Mouse (Mus musculus) forebrain, embryonic 15.5 days (tissue): Measurements from ENCODE around the gene Usp33. TPM values are rescaled to one million over a fixed set of nuclear protein-coding genes. Genes with fewer than 3 reads are reported as not detected.
A peak's percentile ranks its signal among the peaks of the same experiment; 100 is the strongest.
"Not testable (repeated sequence)": the region's sequence is repeated elsewhere in the genome, so short reads cannot be mapped to it uniquely, and the experiment has no call there.

Experiments used
- ATAC-seq: fragments of 200-750 bp; cut with Nextera tagmentation; replicated peaks from 2 replicates; pipeline ENCODE4 v1.8.0; 2017; ENCODE audit warnings: mild to moderate bottlenecking, moderate TSS enrichment, moderate library complexity
- H3K27ac ChIP-seq: fragments of 300-500 bp; sonication (generic); replicated peaks from 2 replicates; pipeline ENCODE4 v1.5.1; 2015; ENCODE audit warnings: mild to moderate bottlenecking, inconsistent platforms
- H3K27me3 ChIP-seq: fragments of 300-500 bp; sonication (generic); 2 replicates; pipeline ENCODE4 v1.6.1; 2015; ENCODE audit warnings: inconsistent platforms
- H3K36me3 ChIP-seq: fragments of 300-500 bp; sonication (generic); 2 replicates; pipeline ENCODE4 v1.6.1; 2015; ENCODE audit warnings: mild to moderate bottlenecking, inconsistent platforms
- H3K4me1 ChIP-seq: fragments of 300-500 bp; sonication (generic); 2 replicates; pipeline ENCODE4 v1.6.1; 2015; ENCODE audit warnings: inconsistent platforms
- H3K4me2 ChIP-seq: fragments of 300-500 bp; sonication (generic); replicated peaks from 2 replicates; pipeline ENCODE4 v1.6.1; 2015; ENCODE audit warnings: mild to moderate bottlenecking, inconsistent platforms
- H3K4me3 ChIP-seq: fragments of 300-500 bp; sonication (generic); 2 replicates; pipeline ENCODE4 v1.5.1; 2015; ENCODE audit warnings: mild to moderate bottlenecking, inconsistent platforms
- H3K9ac ChIP-seq: fragments of 300-500 bp; sonication (generic); replicated peaks from 2 replicates; pipeline ENCODE4 v1.6.1; 2015; ENCODE audit warnings: mild to moderate bottlenecking, inconsistent platforms
- H3K9me3 ChIP-seq: fragments of 300-500 bp; sonication (generic); 2 replicates; pipeline ENCODE4 v1.6.1; 2016; ENCODE audit warnings: inconsistent platforms
- WGBS: fragments of 180-500 bp; shearing (Covaris S2); methylation state at CpG from one replicate; pipeline ENCODE4 v1.1.7; 2015; ENCODE audit warnings: mixed read lengths; 5-methylcytosine and 5-hydroxymethylcytosine counted together
- polyA plus RNA-seq: library from polyadenylated mRNA; unstranded; fragments of >200 nt; fragmentation: Nextera tagmentation; extraction: Ambion mirVana; gene quantifications from 2 replicates; pipeline ENCODE4 v1.2.1, GENCODE M21; 2015

The Usp33 gene
- polyA plus RNA-seq: 86.0 and 89.1 TPM in 2 replicates

- H3K9ac ChIP-seq: peak within 1 kb of the TSS; percentile 80
- peak within 1 kb of the TSS; percentile 73 for H3K4me3 ChIP-seq
- ATAC-seq: peak; percentile 97
- peak within 1 kb of the TSS; percentile 53 for H3K4me2 ChIP-seq
- no peaks in the 10 kb centered on the region for H3K9me3 ChIP-seq
- H3K4me1 ChIP-seq: peaks cover 25% of the 10 kb centered on the region
- H3K36me3 ChIP-seq: no peaks in the 10 kb centered on the region
- H3K27ac ChIP-seq: peak within 1 kb of the TSS; percentile 75
- no peaks in the 10 kb centered on the region for H3K27me3 ChIP-seq
- 8% methylated on average over 36 of the region's 44 CpGs for WGBS
Measured at GRCm38 (mm10) chr3:152345732-152346632, at the start of gene Usp33. Gene Usp33, plus strand, starts transcription at chr3:152346478.

GRCm38 (mm10) chr3:152300376-152301337 is 45.6 kb upstream of the Usp33 start:
- ATAC-seq: no peak
- no peak overlapping the region for H3K9ac ChIP-seq
- H3K4me1 ChIP-seq: no peaks in the 10 kb centered on the region
- H3K4me3 ChIP-seq: no peak overlapping the region
- 87% methylated on average over 14 of the region's 14 CpGs for WGBS
- H3K4me2 ChIP-seq: no peak overlapping the region
- peaks cover 18% of the 10 kb centered on the region for H3K36me3 ChIP-seq
- no peaks in the 10 kb centered on the region for H3K9me3 ChIP-seq
- no peaks in the 10 kb centered on the region for H3K27me3 ChIP-seq
- no peak overlapping the region for H3K27ac ChIP-seq

- H3K27me3 ChIP-seq: no peaks in the 10 kb centered on the region
- WGBS: 81% methylated on average over 9 of the region's 9 CpGs
- no peak overlapping the region for H3K4me2 ChIP-seq
- ATAC-seq: no peak
- no peaks in the 10 kb centered on the region for H3K9me3 ChIP-seq
- peaks cover 19% of the 10 kb centered on the region for H3K36me3 ChIP-seq
- no peaks in the 10 kb centered on the region for H3K4me1 ChIP-seq
- no peak overlapping the region for H3K4me3 ChIP-seq
- no peak overlapping the region for H3K9ac ChIP-seq
- H3K27ac ChIP-seq: no peak overlapping the region
Measured at GRCm38 (mm10) chr3:152302991-152303390, 43.3 kb upstream of the Usp33 start.

GRCm38 (mm10) chr3:152304093-152304815 is 42.0 kb upstream of the Usp33 start:
- no peak overlapping the region for H3K4me2 ChIP-seq
- H3K27me3 ChIP-seq: no peaks in the 10 kb centered on the region
- WGBS: 75% methylated on average over 6 of the region's 6 CpGs
- peaks cover 17% of the 10 kb centered on the region for H3K36me3 ChIP-seq
- ATAC-seq: no peak
- H3K4me1 ChIP-seq: no peaks in the 10 kb centered on the region
- no peaks in the 10 kb centered on the region for H3K9me3 ChIP-seq
- no peak overlapping the region for H3K9ac ChIP-seq
- no peak overlapping the region for H3K27ac ChIP-seq
- no peak overlapping the region for H3K4me3 ChIP-seq

GRCm38 (mm10) chr3:152305080-152305479 is 41.2 kb upstream of the Usp33 start:
- no peak overlapping the region for H3K4me2 ChIP-seq
- H3K4me3 ChIP-seq: no peak overlapping the region
- H3K9me3 ChIP-seq: no peaks in the 10 kb centered on the region
- H3K4me1 ChIP-seq: no peaks in the 10 kb centered on the region
- 89% methylated on average over 8 of the region's 8 CpGs for WGBS
- peaks cover 18% of the 10 kb centered on the region for H3K36me3 ChIP-seq
- H3K27ac ChIP-seq: no peak overlapping the region
- no peak for ATAC-seq
- no peaks in the 10 kb centered on the region for H3K27me3 ChIP-seq
- no peak overlapping the region for H3K9ac ChIP-seq

GRCm38 (mm10) chr3:152305971-152306370 is 40.3 kb upstream of the Usp33 start:
- Histone ChIP-seq H3K4me2 (no peak overlapping the region), H3K9me3 (no peaks in the 10 kb centered on the region), H3K4me1 (no peaks in the 10 kb centered on the region), H3K27me3 (no peaks in the 10 kb centered on the region), H3K9ac (no peak overlapping the region), H3K4me3 (no peak overlapping the region), H3K27ac (no peak overlapping the region), H3K36me3 (peaks cover 18% of the 10 kb centered on the region)
- no peak for ATAC-seq
- WGBS: 82% methylated on average over 4 of the region's 4 CpGs

- Histone ChIP-seq H3K9ac (no peak overlapping the region), H3K9me3 (no peaks in the 10 kb centered on the region), H3K27ac (no peak overlapping the region), H3K4me3 (no peak overlapping the region), H3K4me2 (no peak overlapping the region), H3K4me1 (no peaks in the 10 kb centered on the region), H3K27me3 (no peaks in the 10 kb centered on the region), H3K36me3 (peaks cover 22% of the 10 kb centered on the region)
- WGBS: 80% methylated on average over 10 of the region's 10 CpGs
- no peak for ATAC-seq
Measured at GRCm38 (mm10) chr3:152308485-152309249, 37.6 kb upstream of the Usp33 start.

GRCm38 (mm10) chr3:152309250-152309645 is 37.0 kb upstream of the Usp33 start:
- no peaks in the 10 kb centered on the region for H3K9me3 ChIP-seq
- no peaks in the 10 kb centered on the region for H3K4me1 ChIP-seq
- H3K27me3 ChIP-seq: no peaks in the 10 kb centered on the region
- no peak overlapping the region for H3K9ac ChIP-seq
- WGBS: 95% methylated on average over 9 of the region's 9 CpGs
- H3K4me2 ChIP-seq: no peak overlapping the region
- no peak overlapping the region for H3K27ac ChIP-seq
- ATAC-seq: no peak
- peaks cover 22% of the 10 kb centered on the region for H3K36me3 ChIP-seq
- no peak overlapping the region for H3K4me3 ChIP-seq

- not testable (repeated sequence) for H3K4me2 ChIP-seq, H3K4me3 ChIP-seq, H3K4me1 ChIP-seq, ATAC-seq, H3K9me3 ChIP-seq, H3K27me3 ChIP-seq, H3K9ac ChIP-seq, H3K27ac ChIP-seq
- WGBS: 76% methylated on average over 14 of the region's 14 CpGs
- H3K36me3 ChIP-seq: peaks cover 10% of the 10 kb centered on the region; the same call in 1 of the 2 replicates
Measured at GRCm38 (mm10) chr3:152314666-152315065, 31.6 kb upstream of the Usp33 start.

- Histone ChIP-seq H3K4me3 (no peak overlapping the region), H3K36me3 (peaks cover 12% of the 10 kb centered on the region), H3K4me1 (no peaks in the 10 kb centered on the region), H3K27ac (no peak overlapping the region), H3K9me3 (no peaks in the 10 kb centered on the region), H3K4me2 (no peak overlapping the region), H3K27me3 (no peaks in the 10 kb centered on the region), H3K9ac (no peak overlapping the region)
- 12% methylated on average over 7 of the region's 7 CpGs for WGBS
- ATAC-seq: peak; percentile 82
Measured at GRCm38 (mm10) chr3:152315613-152316012, 30.7 kb upstream of the Usp33 start.
